Mouse (Mus musculus): ENCODE measurements at regions not wholly inside any gene's neighbourhood (a gene's known extent, or its start where the extent isn't known, plus 50 kb on each side); places are given as distances from the start of the nearest gene placed in this dataset.

GRCm38 (mm10) chr4:106220621-106221020 is 95.4 kb upstream of the Usp24 start:
- H3ac ChIP-seq (ENCODE audit: control insufficient read depth, insufficient read length): no peak overlapping the region
- TF ChIP-seq TCF12 (IDR thresholded peaks at IDR 0.05; ENCODE audit: insufficient read depth, poor library complexity, severe bottlenecking) (no peak), REST (IDR thresholded peaks at IDR 0.05; ENCODE audit: insufficient read depth, insufficient read length) (no peak), CEBPB (IDR thresholded peaks at IDR 0.05; ENCODE audit: insufficient read depth, poor library complexity, severe bottlenecking) (no peak), MAX (IDR thresholded peaks at IDR 0.05; ENCODE audit: low read depth) (no peak), POLR2AphosphoS2 (IDR thresholded peaks at IDR 0.05; ENCODE audit: insufficient read length, low read depth) (no peak), TCF3 (IDR thresholded peaks at IDR 0.05; ENCODE audit: insufficient read length, low read depth) (no peak)
- H3K4me3 ChIP-seq: no peak overlapping the region
- H3K4me2 ChIP-seq (ENCODE audit: low read depth): no peak overlapping the region
- no peaks in the 10 kb centered on the region for H3K27me3 ChIP-seq (ENCODE audit: control insufficient read depth, insufficient read depth, insufficient read length)
- no peaks in the 10 kb centered on the region for H3K36me3 ChIP-seq (ENCODE audit: control insufficient read depth, insufficient read depth)
- H3K79me2 ChIP-seq (ENCODE audit: control insufficient read depth, insufficient read depth): no peaks in the 10 kb centered on the region

DNA sequence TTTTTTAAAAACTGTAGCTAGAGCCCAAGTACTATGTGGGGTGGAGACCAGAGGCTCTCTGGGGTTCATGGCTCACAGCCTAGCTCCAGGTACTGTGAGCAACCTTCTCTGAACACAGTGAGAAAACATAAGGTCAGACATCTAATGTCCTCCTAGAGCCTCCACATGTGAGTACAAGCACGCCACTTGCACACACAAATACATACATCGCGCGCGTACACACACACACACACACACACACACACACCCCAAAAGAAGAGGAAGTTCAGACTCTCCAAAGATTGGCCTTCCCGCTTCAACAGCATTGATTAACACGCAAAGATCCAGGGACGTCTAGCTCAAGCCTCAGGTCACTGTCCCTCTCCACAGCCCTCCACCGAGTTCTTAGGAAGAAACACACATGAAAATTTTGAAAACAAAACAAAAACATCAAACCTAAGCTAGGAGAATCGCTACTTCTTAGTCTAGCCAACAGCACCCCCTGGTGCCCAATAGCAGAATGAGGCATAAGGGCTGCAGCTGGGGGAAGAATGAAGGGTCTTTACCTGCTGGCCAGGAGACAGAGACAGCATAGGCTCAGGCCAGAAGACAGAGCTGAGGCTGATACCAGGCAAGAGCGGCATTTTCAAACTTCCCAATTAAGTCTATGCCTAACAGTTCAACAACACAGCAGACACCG is 90.7 kb upstream of the Usp24 start:
- no peak for TF ChIP-seq MYOD1 (IDR thresholded peaks at IDR 0.05; ENCODE audit: control insufficient read depth in 1 of 3, insufficient read length in 2 of 3, low read depth in 2 of 3)
- TF ChIP-seq E2F4 (IDR thresholded peaks at IDR 0.05; ENCODE audit: insufficient read depth): no peak
- H3ac ChIP-seq (ENCODE audit: control insufficient read depth, insufficient read length): no peak overlapping the region
- H3K4me3 ChIP-seq: no peak overlapping the region
- H3K79me2 ChIP-seq (ENCODE audit: control insufficient read depth, insufficient read depth): no peaks in the 10 kb centered on the region
- peak overlapping the region; percentile 57 for H3K4me2 ChIP-seq (ENCODE audit: low read depth)
- H3K36me3 ChIP-seq (ENCODE audit: control insufficient read depth, insufficient read depth): no peaks in the 10 kb centered on the region
- no peaks in the 10 kb centered on the region for H3K27me3 ChIP-seq (ENCODE audit: control insufficient read depth, insufficient read depth, insufficient read length)

DNA sequence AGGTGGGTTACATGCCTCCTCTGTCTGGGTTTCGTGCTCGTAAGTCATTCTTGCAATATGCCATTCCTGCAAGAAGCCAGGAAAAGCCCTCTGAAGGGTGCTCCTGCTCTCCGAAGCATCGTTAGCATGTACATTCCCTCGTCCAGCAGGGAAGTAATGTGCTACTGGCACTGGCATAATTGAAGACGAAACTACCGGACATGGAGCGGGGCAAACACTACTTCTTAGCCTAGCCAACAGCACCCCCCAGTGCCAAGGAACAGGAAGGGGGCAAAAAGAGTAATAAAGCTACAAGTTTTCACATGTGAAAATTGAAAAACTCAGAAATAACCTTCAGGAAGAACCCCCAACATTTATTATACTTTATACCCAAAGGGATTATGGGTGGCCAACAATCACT is 88.6 kb upstream of the Usp24 start:
- Histone ChIP-seq H3K4me2 (ENCODE audit: low read depth) (no peak overlapping the region), H3K4me3 (no peak overlapping the region), H3ac (ENCODE audit: control insufficient read depth, insufficient read length) (no peak overlapping the region), H3K36me3 (ENCODE audit: control insufficient read depth, insufficient read depth) (no peaks in the 10 kb centered on the region), H3K27me3 (ENCODE audit: control insufficient read depth, insufficient read depth, insufficient read length) (no peaks in the 10 kb centered on the region), H3K79me2 (ENCODE audit: control insufficient read depth, insufficient read depth) (no peaks in the 10 kb centered on the region)
- TF ChIP-seq REST (IDR thresholded peaks at IDR 0.05; ENCODE audit: insufficient read depth, insufficient read length): no peak
- TF ChIP-seq MAX (IDR thresholded peaks at IDR 0.05; ENCODE audit: low read depth): no peak
- no peak for TF ChIP-seq TCF3 (IDR thresholded peaks at IDR 0.05; ENCODE audit: insufficient read length, low read depth)
- TF ChIP-seq CEBPB (IDR thresholded peaks at IDR 0.05; ENCODE audit: insufficient read depth, poor library complexity, severe bottlenecking): no peak
- no peak for TF ChIP-seq MYOD1 (IDR thresholded peaks at IDR 0.05; ENCODE audit: control insufficient read depth in 1 of 3, insufficient read length in 2 of 3, low read depth in 2 of 3)

- no peak overlapping the region for H3ac ChIP-seq (ENCODE audit: control insufficient read depth, insufficient read length)
- no peaks in the 10 kb centered on the region for H3K36me3 ChIP-seq (ENCODE audit: control insufficient read depth, insufficient read depth)
- no peaks in the 10 kb centered on the region for H3K79me2 ChIP-seq (ENCODE audit: control insufficient read depth, insufficient read depth)
- TF ChIP-seq MAX (IDR thresholded peaks at IDR 0.05; ENCODE audit: low read depth) (no peak), MYOG (IDR thresholded peaks at IDR 0.05; ENCODE audit: control insufficient read depth in 1 of 3, insufficient read depth in 1 of 3, insufficient read length in 2 of 3, low read depth in 2 of 3) (no peak), TCF12 (IDR thresholded peaks at IDR 0.05; ENCODE audit: insufficient read depth, poor library complexity, severe bottlenecking) (no peak), POLR2AphosphoS2 (IDR thresholded peaks at IDR 0.05; ENCODE audit: insufficient read length, low read depth) (no peak)
- H3K4me2 ChIP-seq (ENCODE audit: low read depth): no peak overlapping the region
- H3K27me3 ChIP-seq (ENCODE audit: control insufficient read depth, insufficient read depth, insufficient read length): no peaks in the 10 kb centered on the region
- H3K4me3 ChIP-seq: no peak overlapping the region
These were observed 87.5 kb upstream of the Usp24 start for GRCm38 (mm10) chr4:106228534-106228933.

DNA sequence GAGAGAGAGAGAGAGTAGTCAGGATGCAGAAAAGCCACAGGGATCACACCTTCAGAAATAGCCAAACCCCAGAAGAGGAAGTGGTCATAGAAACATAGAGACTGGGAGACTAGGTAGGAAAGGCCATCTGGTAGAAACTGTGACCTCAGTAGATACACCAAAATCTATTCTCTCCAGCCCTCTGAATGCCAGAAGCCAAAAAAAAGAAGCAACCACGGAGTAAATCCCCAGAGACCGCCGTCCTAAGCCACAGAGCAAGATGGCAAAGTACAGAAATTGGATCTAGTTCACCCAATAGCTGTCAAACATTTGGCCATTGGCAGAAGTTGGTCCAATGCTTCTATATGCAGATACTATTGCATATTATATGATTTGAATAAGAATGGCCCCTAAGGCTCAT is 86.5 kb upstream of the Usp24 start:
- H3K4me3 ChIP-seq: no peak overlapping the region
- no peaks in the 10 kb centered on the region for H3K36me3 ChIP-seq (ENCODE audit: control insufficient read depth, insufficient read depth)
- H3K4me2 ChIP-seq (ENCODE audit: low read depth): no peak overlapping the region
- H3K27me3 ChIP-seq (ENCODE audit: control insufficient read depth, insufficient read depth, insufficient read length): no peaks in the 10 kb centered on the region
- H3K79me2 ChIP-seq (ENCODE audit: control insufficient read depth, insufficient read depth): no peaks in the 10 kb centered on the region
- H3ac ChIP-seq (ENCODE audit: control insufficient read depth, insufficient read length): no peak overlapping the region
- TF ChIP-seq SRF (IDR thresholded peaks at IDR 0.05; ENCODE audit: control insufficient read depth, insufficient read length, low read depth): no peak
- TF ChIP-seq MAX (IDR thresholded peaks at IDR 0.05; ENCODE audit: low read depth): no peak
- TF ChIP-seq MYOD1 (IDR thresholded peaks at IDR 0.05; ENCODE audit: control insufficient read depth in 1 of 3, insufficient read length in 2 of 3, low read depth in 2 of 3): no peak
- TF ChIP-seq CEBPB (IDR thresholded peaks at IDR 0.05; ENCODE audit: insufficient read depth, poor library complexity, severe bottlenecking): no peak
- no peak for TF ChIP-seq E2F4 (IDR thresholded peaks at IDR 0.05; ENCODE audit: insufficient read depth)
- TF ChIP-seq TCF12 (IDR thresholded peaks at IDR 0.05; ENCODE audit: insufficient read depth, poor library complexity, severe bottlenecking): no peak
- TF ChIP-seq USF1 (IDR thresholded peaks at IDR 0.05; ENCODE audit: low read depth): no peak
- TF ChIP-seq TCF3 (IDR thresholded peaks at IDR 0.05; ENCODE audit: insufficient read length, low read depth): no peak
- no peak for TF ChIP-seq REST (IDR thresholded peaks at IDR 0.05; ENCODE audit: insufficient read depth, insufficient read length)
- TF ChIP-seq POLR2A (IDR thresholded peaks at IDR 0.05; ENCODE audit: insufficient read length, low read depth): no peak
- no peak for TF ChIP-seq MYOG (IDR thresholded peaks at IDR 0.05; ENCODE audit: control insufficient read depth in 1 of 3, insufficient read depth in 1 of 3, insufficient read length in 2 of 3, low read depth in 2 of 3)
- TF ChIP-seq POLR2AphosphoS2 (IDR thresholded peaks at IDR 0.05; ENCODE audit: insufficient read length, low read depth): no peak

All from myocyte (in vitro differentiated cells).